Mouse (Mus musculus) kidney, adult 18-20 months (tissue): ENCODE results near the gene Napa.

Experiments
- DNase-seq: peaks from one replicate; pipeline ENCODE4 v3.0.0; 2021

The Napa gene

GRCm38 (mm10) chr7:16098021-16099017 is at the start of gene Napa:
Napa (plus strand) TSS chr7:16098458.
- peak; percentile 99 for DNase-seq

- no peak for DNase-seq
Measured at GRCm38 (mm10) chr7:16048675-16049575, 49.3 kb upstream of the Napa start.

GRCm38 (mm10) chr7:16049576-16049915 is 48.7 kb upstream of the Napa start:
- DNase-seq: no peak

GRCm38 (mm10) chr7:16050600-16050999 is 47.7 kb upstream of the Napa start:
- no peak for DNase-seq

GRCm38 (mm10) chr7:16051883-16052595 is 46.2 kb upstream of the Napa start:
- peak; percentile 83 for DNase-seq

- DNase-seq: peak; percentile 96
Measured at GRCm38 (mm10) chr7:16052684-16053083, 45.6 kb upstream of the Napa start.

GRCm38 (mm10) chr7:16053105-16053504 is 45.2 kb upstream of the Napa start:
- DNase-seq: no peak

GRCm38 (mm10) chr7:16054966-16055365 is 43.3 kb upstream of the Napa start:
- DNase-seq: no peak

- no peak for DNase-seq
Measured at GRCm38 (mm10) chr7:16055665-16056064, 42.6 kb upstream of the Napa start.

- peak; percentile 24 for DNase-seq
Measured at GRCm38 (mm10) chr7:16056459-16057135, 41.7 kb upstream of the Napa start.

- DNase-seq: no peak
Measured at GRCm38 (mm10) chr7:16057136-16057534, 41.1 kb upstream of the Napa start.

GRCm38 (mm10) chr7:16061219-16062098 is 36.8 kb upstream of the Napa start, which contains the start of gene Zfp541:
Zfp541 (plus strand) TSS chr7:16061814.
- DNase-seq: no peak

GRCm38 (mm10) chr7:16062099-16062420 is 36.2 kb upstream of the Napa start:
- no peak for DNase-seq

- no peak for DNase-seq
Measured at GRCm38 (mm10) chr7:16063490-16063889, 34.8 kb upstream of the Napa start.

- no peak for DNase-seq
Measured at GRCm38 (mm10) chr7:16070846-16071245, 27.4 kb upstream of the Napa start.

GRCm38 (mm10) chr7:16071906-16072305 is 26.4 kb upstream of the Napa start:
- DNase-seq: no peak

GRCm38 (mm10) chr7:16079947-16080346 is 18.3 kb upstream of the Napa start:
- no peak for DNase-seq

- DNase-seq: no peak
Measured at GRCm38 (mm10) chr7:16080581-16080980, 17.7 kb upstream of the Napa start.

- DNase-seq: no peak
Measured at GRCm38 (mm10) chr7:16083361-16083760, 14.9 kb upstream of the Napa start.

- DNase-seq: no peak
Measured at GRCm38 (mm10) chr7:16087587-16087986, 10.7 kb upstream of the Napa start.

GRCm38 (mm10) chr7:16094592-16094991 is 3.7 kb upstream of the Napa start:
- DNase-seq: no peak
